Mouse (Mus musculus) 3134 (cell line): ENCODE measurements at regions not wholly inside any gene's neighbourhood (a gene's known extent, or its start where the extent isn't known, plus 50 kb on each side); places are given as distances from the start of the nearest gene placed in this dataset.
"Not testable (repeated sequence)": the region's sequence is repeated elsewhere in the genome, so short reads cannot be mapped to it uniquely, and the experiment has no call there.

Source experiments
- DNase-seq: peaks from one replicate; pipeline ENCODE4 v3.0.0-alpha.2; 2011; ENCODE audit warnings: low spot score; ENCODE audit not compliant: insufficient read length; ENCODE audit errors: extremely low read depth

DNA sequence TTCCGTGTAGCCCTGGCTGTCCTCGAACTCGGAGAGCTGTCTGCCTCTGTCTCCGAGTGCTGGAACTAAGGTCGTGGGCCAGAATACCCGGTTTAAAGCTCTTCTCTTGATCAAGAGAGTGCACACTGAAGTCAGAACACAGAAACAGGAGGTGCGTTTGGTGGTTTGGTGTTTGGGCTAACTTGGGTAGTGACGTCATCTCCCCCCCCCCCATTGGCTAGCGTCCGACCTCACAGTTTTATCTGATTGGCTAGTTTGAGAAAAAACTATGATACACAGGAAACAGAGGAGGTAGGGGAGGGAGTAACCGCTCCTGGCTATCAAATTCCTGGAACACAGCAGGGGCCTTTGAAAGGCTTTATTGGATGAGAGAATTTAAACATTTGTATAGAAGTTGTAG is 60.2 kb upstream of the Pim1 start:
- DNase-seq, result no peak

DNA sequence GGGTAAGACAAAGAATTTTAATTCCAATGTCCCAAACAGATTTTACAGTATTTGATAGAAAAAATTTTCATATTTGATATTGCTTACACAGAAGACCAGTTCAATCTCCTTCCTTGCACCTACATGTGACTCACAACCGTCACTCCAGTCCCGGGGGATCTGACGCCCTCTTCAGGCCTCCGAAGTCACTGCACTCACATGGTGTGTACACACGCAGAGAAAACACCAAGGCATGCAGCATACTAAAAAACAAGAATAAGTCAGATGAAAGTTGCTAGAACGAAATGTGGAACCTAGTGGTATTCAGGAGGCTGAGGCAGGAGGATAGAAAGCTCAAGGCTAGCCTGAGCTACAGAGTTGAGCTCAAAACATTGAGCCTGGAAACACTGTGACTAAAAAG is 59.7 kb upstream of the Pim1 start:
- no peak for DNase-seq

GRCm38 (mm10) chr17:29431553-29432297 is 58.8 kb upstream of the Pim1 start:
- DNase-seq, result no peak

DNA sequence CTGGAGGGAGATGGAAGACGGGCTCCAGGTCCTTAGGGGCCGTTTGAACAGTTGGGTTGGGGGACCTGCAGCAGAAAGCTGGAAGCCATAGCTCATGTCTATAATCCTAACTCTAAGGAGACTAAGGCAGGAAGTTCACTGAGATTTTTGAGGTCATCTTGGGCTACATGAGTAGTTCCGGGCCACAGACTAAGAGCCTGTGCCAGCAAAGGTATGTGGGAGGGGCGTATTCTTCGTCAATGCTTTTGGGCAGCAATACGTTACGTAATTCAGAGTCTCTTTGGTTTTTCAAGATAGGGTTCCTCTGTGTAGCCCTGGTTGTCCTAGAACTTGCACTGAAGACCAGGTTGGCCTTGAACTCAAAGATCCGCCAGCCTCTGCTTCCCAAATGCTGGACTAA is 57.9 kb upstream of the Pim1 start:
- DNase-seq, result no peak

- DNase-seq, result no peak
Observed at GRCm38 (mm10) chr17:29433370-29433769, 57.2 kb upstream of the Pim1 start.

GRCm38 (mm10) chr17:29434074-29434944 is 56.2 kb upstream of the Pim1 start:
- peak; percentile 68 for DNase-seq

GRCm38 (mm10) chr17:29435345-29436006 is 55.1 kb upstream of the Pim1 start:
- DNase-seq, result no peak

- not testable (repeated sequence) for DNase-seq
Observed at GRCm38 (mm10) chr17:29436484-29436870, 54.1 kb upstream of the Pim1 start.

- DNase-seq, result peak; percentile 97
Observed at GRCm38 (mm10) chr17:29436871-29437534, 53.5 kb upstream of the Pim1 start.

DNA sequence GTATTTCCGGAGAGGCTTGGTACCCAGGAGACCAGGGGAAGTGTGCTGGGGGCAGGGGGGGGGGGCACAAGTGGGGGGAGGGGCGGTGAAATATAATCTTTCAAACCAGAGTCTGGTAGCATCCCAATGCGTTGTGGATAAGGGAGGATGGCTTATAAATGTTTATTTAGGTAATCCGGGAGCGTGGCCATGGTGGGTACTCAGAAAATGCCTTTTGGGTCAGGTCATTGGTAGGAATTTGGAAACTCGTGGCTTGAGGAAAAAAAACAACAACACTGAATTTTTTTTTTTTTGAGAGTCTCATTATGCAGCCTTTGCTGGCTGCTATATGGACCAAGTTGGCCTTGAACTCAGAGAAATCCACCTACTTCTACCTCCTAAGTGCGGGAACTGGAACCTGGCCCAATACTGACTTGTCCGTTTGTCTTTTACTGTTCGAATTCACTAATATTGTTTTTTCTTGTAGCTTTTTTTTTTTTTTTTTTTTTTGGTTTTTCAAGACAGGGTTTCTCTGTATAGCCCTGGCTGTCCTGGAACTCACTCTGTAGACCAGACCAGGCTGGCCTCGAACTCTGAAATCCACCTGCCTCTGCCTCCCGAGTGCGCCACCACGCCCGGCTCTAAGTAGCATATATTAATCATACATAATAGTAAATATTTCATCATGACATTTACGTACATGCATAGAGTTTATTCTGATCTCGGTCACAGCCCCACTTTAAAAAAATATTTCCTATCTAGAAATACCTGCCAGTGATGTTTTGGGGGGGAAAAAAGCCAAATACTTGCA is 52.8 kb upstream of the Pim1 start:
- DNase-seq, result no peak

DNA sequence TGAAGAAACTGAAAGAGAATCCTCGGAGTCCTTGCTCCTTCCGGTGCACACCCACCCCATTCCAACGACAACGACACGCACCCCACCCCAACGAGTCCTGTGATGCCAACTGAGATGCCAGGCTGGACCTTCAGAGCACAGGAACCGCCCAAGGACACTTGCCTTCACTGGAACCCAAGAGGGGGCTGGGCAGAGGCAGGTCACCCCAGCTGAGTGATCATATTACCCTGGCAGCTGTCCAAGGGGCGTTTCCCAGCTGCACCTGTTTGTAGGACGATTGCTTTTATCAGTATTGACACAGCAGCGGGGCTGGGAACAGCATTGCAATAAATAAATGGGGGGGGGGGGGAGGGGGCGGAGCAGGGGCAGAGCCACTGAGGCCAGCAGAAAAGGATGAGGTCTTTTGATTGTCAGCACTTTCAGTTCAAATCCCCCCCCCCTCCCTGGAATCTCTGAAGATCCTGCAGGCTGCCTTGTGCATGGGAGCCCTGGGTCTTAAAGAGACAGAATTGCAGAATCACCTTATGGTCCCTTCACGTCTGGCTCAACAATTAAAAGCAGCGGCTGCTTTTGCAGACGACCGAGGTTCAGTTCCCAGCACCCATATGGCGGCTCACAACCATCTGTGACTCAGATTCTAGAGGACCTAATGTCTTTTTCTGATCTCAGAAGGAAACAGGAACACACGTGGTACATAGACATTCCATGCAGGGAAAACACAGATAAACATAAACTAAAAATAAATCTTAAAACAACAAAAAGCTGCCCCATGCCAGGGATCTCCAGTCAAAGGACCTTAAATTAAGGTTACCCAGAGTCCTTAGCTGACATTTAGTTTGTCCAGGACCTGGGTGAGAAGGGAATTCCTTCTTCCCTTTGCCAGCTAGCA is 52.0 kb upstream of the Pim1 start:
- peak; percentile 56 for DNase-seq

DNA sequence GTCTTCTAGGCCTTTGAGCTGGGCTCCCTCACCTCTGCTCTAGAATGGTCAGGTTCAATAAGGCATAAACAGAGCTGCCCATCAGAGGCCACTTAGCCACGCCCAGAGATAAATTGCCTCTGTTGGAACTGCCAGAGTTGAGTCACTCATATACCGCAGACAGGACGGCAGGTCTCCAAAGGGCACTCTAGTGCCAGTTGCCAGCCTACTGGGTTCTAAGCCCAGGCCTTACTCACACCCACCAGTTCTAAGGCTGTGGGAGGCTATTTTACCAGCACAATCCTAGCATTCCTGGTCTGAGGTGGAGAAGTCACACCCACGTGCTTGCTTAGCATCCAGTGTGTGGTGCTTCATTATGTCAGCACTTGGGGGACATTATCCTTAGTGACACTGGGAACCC is 50.6 kb upstream of the Pim1 start:
- peak; percentile 81 for DNase-seq

GRCm38 (mm10) chr17:29440490-29440889 is 50.1 kb upstream of the Pim1 start:
- no peak for DNase-seq
